Mouse (Mus musculus) limb, embryonic 11.5 days (tissue): Measurements from ENCODE around the gene Fcna. TPM values are rescaled to one million over a fixed set of nuclear protein-coding genes. Genes with fewer than 3 reads are reported as not detected.
A peak's percentile ranks its signal among the peaks of the same experiment; 100 is the strongest.

Source experiments
- ATAC-seq: fragments of 200-750 bp; cut with Nextera tagmentation; 2 replicates; pipeline ENCODE4 v1.8.0; 2017; ENCODE audit warnings: low read depth; ENCODE audit not compliant: insufficient number of reproducible peaks, low FRiP score, low TSS enrichment
- DNase-seq: peaks from one replicate; pipeline ENCODE4 v3.0.0-alpha.2; 2015; ENCODE audit warnings: low spot score
- H3K27ac ChIP-seq: fragments of 300-500 bp; sonication (generic); replicated peaks from 2 replicates; pipeline ENCODE4 v1.5.1; 2014; ENCODE audit warnings: low read depth, mild to moderate bottlenecking, low read length
- H3K27me3 ChIP-seq: fragments of 300-500 bp; sonication (generic); 2 replicates; pipeline ENCODE4 v1.6.1; 2014; ENCODE audit warnings: mild to moderate bottlenecking, low read length, mixed read lengths; ENCODE audit not compliant: control insufficient read depth, insufficient read depth
- H3K36me3 ChIP-seq: fragments of 300-500 bp; sonication (generic); 2 replicates; pipeline ENCODE4 v1.6.1; 2014; ENCODE audit warnings: mild to moderate bottlenecking, low read length, moderate library complexity, mixed read lengths; ENCODE audit not compliant: control insufficient read depth, insufficient read depth
- H3K4me1 ChIP-seq: fragments of 300-500 bp; sonication (generic); 2 replicates; pipeline ENCODE4 v1.6.1; 2014; ENCODE audit warnings: low read length, mixed read lengths; ENCODE audit not compliant: control insufficient read depth, insufficient read depth
- H3K4me2 ChIP-seq: fragments of 300-500 bp; sonication (generic); 2 replicates; pipeline ENCODE4 v1.6.1; 2014; ENCODE audit warnings: low read depth, mild to moderate bottlenecking, moderate library complexity; ENCODE audit not compliant: severe bottlenecking
- H3K4me3 ChIP-seq: fragments of 300-500 bp; sonication (generic); 2 replicates; pipeline ENCODE4 v1.5.1; 2014; ENCODE audit warnings: low read depth, low read length
- H3K9ac ChIP-seq: fragments of 300-500 bp; sonication (generic); 2 replicates; pipeline ENCODE4 v1.6.1; 2014; ENCODE audit warnings: mild to moderate bottlenecking, low read length
- H3K9me3 ChIP-seq: fragments of 300-500 bp; sonication (generic); 2 replicates; pipeline ENCODE4 v1.6.1; 2016; ENCODE audit warnings: low read length; ENCODE audit not compliant: control insufficient read depth
- WGBS: fragments of 180-500 bp; shearing (Covaris S2); extraction: QIAGEN DNeasy Blood & Tissue Kit; methylation state at CpG from one replicate; pipeline ENCODE4 v1.1.7; 2014; 5-methylcytosine and 5-hydroxymethylcytosine counted together
- polyA plus RNA-seq: library from polyadenylated mRNA; unstranded; fragments of >200 nt; fragmentation: Nextera tagmentation; extraction: Ambion mirVana; gene quantifications from 2 replicates; pipeline ENCODE4 v1.2.1, GENCODE M21; 2014

The Fcna gene
- polyA plus RNA-seq, 1 experiment from 2014 or later: 0.35 TPM

DNA sequence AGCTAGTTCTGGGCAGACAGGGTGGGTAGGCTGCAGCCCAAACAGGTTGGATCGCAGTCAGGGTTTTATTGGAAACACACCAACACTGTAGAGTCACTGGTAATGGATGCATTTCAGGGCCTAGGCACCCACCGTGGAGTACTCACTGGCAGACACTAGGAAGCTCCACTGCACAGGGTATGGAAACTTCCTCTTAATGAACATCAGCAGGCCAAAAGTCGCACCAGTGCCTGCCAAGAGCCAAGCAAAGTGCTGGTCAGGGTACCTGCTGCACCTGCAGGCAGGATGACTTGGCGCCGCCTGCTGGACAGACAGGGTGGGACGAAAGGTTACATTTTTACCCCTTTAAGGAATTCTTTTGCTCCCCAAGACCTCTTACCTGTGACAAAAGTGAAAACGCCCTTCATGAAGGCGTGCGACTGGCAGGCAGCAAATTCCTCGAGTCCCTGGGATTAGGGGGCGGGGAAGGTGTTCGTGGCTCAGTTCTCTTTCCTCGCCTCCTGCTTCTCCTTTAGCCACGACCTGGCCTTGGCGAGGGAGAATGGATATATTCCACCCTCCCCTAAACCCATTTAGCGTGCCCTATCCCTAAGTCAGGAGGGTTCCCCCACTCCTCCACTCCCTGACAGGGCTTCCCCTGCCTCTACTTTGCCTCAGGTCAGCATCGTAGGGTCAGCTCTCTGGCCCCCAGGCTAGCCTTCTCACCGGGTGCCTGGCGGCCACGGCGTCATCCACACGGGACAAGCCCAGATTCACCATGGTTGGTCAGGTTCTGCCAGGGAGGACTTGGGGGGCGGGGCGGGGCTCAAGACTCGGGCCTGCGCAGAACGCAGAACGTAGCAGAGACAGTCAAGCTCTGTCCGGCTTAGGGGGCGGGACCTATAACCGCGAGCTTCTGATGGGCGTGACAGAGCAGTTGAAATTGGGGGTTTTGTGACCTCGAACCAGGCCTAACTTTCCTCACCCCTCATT, 6.3 kb downstream of the Fcna start, which contains the start of gene Tmem141:
Gene Tmem141 (minus strand): TSS at position 777 of the 972 bp plus-strand sequence.
- H3K27ac ChIP-seq: no peak within 1 kb of the TSS
- WGBS: 6% methylated on average over 34 of the region's 34 CpGs
- peak within 1 kb of the TSS; percentile 64 for H3K4me2 ChIP-seq
- H3K9me3 ChIP-seq: no peaks in the 10 kb centered on the region
- peak; percentile 93 for ATAC-seq
- peak within 1 kb of the TSS; percentile 49 for H3K9ac ChIP-seq
- no peaks in the 10 kb centered on the region for H3K4me1 ChIP-seq
- peak within 1 kb of the TSS; percentile 42 for H3K4me3 ChIP-seq
- DNase-seq: peak; percentile 84
- H3K27me3 ChIP-seq: peaks cover 16% of the 10 kb centered on the region
- H3K36me3 ChIP-seq: no peaks in the 10 kb centered on the region

DNA sequence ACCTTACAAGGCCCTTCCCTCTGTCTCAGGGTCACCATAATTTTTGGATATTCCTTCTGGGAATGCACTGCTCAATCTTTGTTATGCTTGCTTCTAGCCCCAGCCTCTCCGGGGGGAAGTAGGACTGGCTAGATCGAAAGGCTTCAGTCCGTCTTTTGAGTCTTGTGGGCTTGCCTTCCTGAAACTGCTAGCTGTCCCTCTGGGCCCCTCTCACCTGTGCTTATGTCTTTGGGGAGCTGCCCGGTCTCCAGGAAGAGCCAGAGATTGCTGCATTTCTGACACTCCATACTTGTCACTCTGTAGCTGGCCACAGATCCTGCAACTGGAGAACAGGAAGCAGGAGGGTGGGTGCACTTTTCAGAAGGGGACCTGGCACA, 7.0 kb downstream of the Fcna start:
- Histone ChIP-seq H3K4me3 (no peak overlapping the region), H3K36me3 (no peaks in the 10 kb centered on the region), H3K27ac (no peak overlapping the region), H3K27me3 (peaks cover 23% of the 10 kb centered on the region), H3K4me1 (0 out of 2 replicates have a peak, but pooled peaks cover 3% of the 10 kb centered on the region), H3K9me3 (no peaks in the 10 kb centered on the region), H3K4me2 (no peak overlapping the region), H3K9ac (no peak overlapping the region)
- WGBS: 89% methylated on average over 4 of the region's 4 CpGs
- no peak for ATAC-seq
- no peak for DNase-seq

DNA sequence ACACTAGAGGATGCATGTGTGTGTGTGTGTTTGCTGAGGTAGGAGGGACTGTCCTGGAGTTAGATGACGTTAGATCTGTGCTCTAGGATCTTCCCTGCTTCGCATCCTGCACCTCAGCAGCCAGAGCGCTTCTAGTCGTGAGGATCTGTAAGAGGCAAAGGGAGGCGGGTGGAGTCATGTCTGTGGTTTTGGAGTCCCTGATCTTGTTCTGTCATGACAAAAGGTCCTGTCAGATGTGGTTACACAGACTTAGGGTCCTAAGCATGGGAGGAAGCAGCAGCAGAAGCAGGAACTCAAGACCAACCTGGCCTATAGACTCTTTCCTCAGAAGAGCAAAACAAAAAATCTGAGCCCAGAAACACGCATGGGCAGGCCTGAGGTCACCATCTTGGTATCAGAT, 7.4 kb downstream of the Fcna start:
- no peak overlapping the region for H3K4me3 ChIP-seq

DNA sequence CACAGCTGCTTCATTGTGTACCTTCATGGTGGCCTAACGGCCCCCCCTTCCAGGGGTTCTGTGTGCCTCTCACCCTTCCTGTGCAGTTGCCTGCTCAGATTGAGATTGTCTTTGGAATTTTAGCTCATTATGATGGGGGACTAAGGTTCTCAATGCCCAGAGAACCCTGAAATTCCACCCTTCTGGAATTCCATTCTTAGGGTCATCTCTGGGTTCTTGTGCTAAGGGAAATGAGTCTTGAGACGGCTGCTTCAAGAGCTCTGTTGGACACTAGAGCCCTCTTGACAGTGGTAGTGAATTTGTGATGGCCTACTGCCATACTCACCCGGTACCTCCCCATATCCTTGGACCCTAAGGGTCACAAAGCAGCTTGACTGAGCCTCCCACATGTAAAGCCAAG, 10.3 kb downstream of the Fcna start, which contains the start of gene Ccdc183:
Gene Ccdc183 (minus strand): TSS at position 101 of the 400 bp plus-strand sequence.
- H3K27me3 ChIP-seq: peaks cover 38% of the 10 kb centered on the region
- DNase-seq (no peak), ATAC-seq (no peak)
- H3K9ac ChIP-seq: no peak within 1 kb of the TSS
- H3K4me1 ChIP-seq: 0 out of 2 replicates have a peak, but pooled peaks cover 3% of the 10 kb centered on the region
- no peak within 1 kb of the TSS for H3K27ac ChIP-seq
- H3K36me3 ChIP-seq: no peaks in the 10 kb centered on the region
- WGBS: 79% methylated on average over 3 of the region's 3 CpGs
- no peak within 1 kb of the TSS for H3K4me3 ChIP-seq
- no peak within 1 kb of the TSS for H3K4me2 ChIP-seq
- H3K9me3 ChIP-seq: no peaks in the 10 kb centered on the region

More for the DNA sequence above, 7.4 kb downstream of the Fcna start:
- H3K4me2 ChIP-seq: no peak overlapping the region
- H3K36me3 ChIP-seq: no peaks in the 10 kb centered on the region
- no peak overlapping the region for H3K27ac ChIP-seq
- peaks cover 27% of the 10 kb centered on the region for H3K27me3 ChIP-seq
- H3K9ac ChIP-seq: no peak overlapping the region
- 81% methylated on average over 6 of the region's 6 CpGs for WGBS
- H3K9me3 ChIP-seq: no peaks in the 10 kb centered on the region
- H3K4me1 ChIP-seq: 0 out of 2 replicates have a peak, but pooled peaks cover 3% of the 10 kb centered on the region
- DNase-seq (no peak), ATAC-seq (no peak)

DNA sequence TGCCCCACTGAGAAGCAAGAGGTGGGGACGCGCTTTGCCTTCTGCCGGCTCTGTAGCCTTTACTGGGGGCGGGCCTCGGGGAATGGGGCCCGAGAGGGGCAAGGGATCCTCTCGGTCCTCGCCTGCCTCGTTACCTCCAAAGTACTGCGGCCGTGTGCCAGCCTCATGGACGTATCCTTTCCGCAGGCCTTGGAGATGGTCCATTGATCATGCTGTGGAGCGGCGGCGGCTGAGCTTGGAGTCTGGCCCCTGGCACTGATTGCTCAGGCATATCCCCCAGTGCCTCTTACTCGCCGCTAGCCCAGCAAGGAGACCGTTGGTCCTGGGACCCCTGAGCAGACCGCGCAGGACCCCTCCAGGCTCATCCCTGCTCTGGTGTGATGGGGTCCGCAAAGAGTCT, 11.4 kb downstream of the Fcna start:
- H3K36me3 ChIP-seq: no peaks in the 10 kb centered on the region
- peak; percentile 28 for DNase-seq
- H3K27me3 ChIP-seq: peaks cover 38% of the 10 kb centered on the region
- WGBS: 19% methylated on average over 22 of the region's 22 CpGs
- H3K9ac ChIP-seq: 0 out of 2 replicates have a peak overlapping the region, but pooled peaks have one; percentile 40
- no peaks in the 10 kb centered on the region for H3K9me3 ChIP-seq
- H3K4me3 ChIP-seq: no peak overlapping the region
- peak overlapping the region; percentile 10; the same call in 1 of the 2 replicates for H3K4me2 ChIP-seq
- H3K27ac ChIP-seq: no peak overlapping the region
- ATAC-seq: no peak
- H3K4me1 ChIP-seq: 0 out of 2 replicates have a peak, but pooled peaks cover 3% of the 10 kb centered on the region

DNA sequence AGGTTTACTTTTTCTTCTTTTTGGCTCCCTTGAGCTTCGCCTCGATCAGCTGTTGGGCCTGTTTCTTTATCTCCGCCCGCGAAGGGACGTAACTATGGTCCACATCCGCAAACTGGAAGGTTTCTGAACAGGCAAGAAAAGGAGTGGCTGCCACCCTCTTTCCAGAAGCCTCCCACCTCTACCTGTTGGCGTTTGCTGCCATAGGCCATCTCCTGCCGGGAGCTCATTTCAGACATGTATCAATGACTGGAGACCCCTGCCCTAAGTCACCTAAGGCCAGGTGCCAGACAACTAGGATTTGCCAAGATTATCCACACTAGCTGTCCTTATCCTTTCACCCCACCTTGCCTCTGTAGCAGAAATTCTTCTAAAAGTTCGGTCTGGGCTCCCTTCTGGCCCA, 19.2 kb downstream of the Fcna start:
- Histone ChIP-seq H3K27me3 (peaks cover 6% of the 10 kb centered on the region; the same call in 1 of the 2 replicates), H3K4me1 (peaks cover 3% of the 10 kb centered on the region), H3K9me3 (no peaks in the 10 kb centered on the region), H3K4me2 (peak overlapping the region; percentile 53; the same call in 1 of the 2 replicates), H3K27ac (peak overlapping the region; percentile 93; the same call in 1 of the 2 replicates), H3K4me3 (peak overlapping the region; percentile 99), H3K9ac (peak overlapping the region; percentile 98), H3K36me3 (no peaks in the 10 kb centered on the region)
- no peak for DNase-seq
- WGBS: 65% methylated on average over 10 of the region's 10 CpGs
- peak; percentile 2; the same call in 1 of the 2 replicates for ATAC-seq

DNA sequence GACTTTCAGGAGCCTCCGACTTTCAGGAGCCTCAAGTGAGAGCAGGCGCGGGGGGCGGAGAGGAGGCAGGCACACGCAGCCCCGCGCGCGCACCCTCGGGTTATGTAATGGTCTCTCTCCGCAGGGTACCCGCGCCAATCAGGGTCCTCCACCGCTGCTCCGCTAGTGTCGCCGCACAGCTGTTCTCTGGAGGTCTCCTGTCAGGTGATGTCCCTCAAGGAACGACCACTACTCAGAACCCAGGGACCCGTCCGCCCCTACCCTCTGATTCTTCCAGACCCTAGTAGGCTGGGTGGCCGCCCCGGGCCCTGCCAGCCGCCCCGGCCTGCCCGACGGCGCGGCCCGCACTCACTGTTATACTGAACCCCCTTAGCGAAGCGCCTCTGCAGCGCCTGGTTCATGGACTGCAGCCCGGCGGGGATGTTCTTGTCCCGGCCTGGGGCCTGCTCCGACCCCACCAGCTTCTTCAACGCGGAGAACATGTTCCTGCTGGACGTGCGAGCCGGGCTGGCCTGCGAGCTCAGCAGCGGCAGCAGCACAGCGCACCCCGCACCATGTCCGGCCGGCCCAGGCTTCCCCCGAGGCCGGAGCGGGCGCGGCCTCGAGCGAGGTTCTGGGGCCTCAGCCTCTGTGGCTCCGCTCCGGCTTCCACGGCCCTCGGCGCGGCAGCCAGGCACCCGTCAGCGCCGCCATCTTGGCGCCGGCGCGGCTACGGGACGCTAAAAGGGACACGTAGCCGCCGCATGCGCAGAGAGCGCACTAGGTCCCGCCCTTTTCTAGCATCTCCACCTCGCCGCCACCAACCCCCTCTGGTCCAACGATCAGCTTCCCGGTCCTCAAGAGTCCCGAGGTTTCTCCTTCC, 19.8 kb downstream of the Fcna start, which contains the start of gene Rabl6:
Gene Rabl6 (minus strand): TSS at position 761 of the 862 bp plus-strand sequence.
- H3K27ac ChIP-seq: peak within 1 kb of the TSS; percentile 93
- no peaks in the 10 kb centered on the region; the same call in 1 of the 2 replicates for H3K36me3 ChIP-seq
- peak within 1 kb of the TSS; percentile 99 for H3K4me3 ChIP-seq
- H3K4me2 ChIP-seq: peak within 1 kb of the TSS; percentile 53
- peaks cover 6% of the 10 kb centered on the region; the same call in 1 of the 2 replicates for H3K27me3 ChIP-seq
- under 1% methylated on average over 80 of the region's 80 CpGs for WGBS
- DNase-seq (peak; percentile 88), ATAC-seq (peak; percentile 84)
- no peaks in the 10 kb centered on the region for H3K9me3 ChIP-seq
- peaks cover 3% of the 10 kb centered on the region for H3K4me1 ChIP-seq
- H3K9ac ChIP-seq: peak within 1 kb of the TSS; percentile 98
